Mouse (Mus musculus) megakaryocyte, embryonic 14.5 days (primary cell): ENCODE measurements around the gene Col23a1.
"Not testable (repeated sequence)": the region's sequence is repeated elsewhere in the genome, so short reads cannot be mapped to it uniquely, and the experiment has no call there.

ENCODE experiments used
- FLI1 ChIP-seq: IDR thresholded peaks from 2 replicates; pipeline ENCODE4 v1.6.1; 2012; ENCODE audit warnings: low read length, inconsistent platforms, mixed read lengths
- GATA1 ChIP-seq: IDR thresholded peaks from 3 replicates; pipeline ENCODE4 v1.6.1; 2012; ENCODE audit warnings: mixed read lengths, low read length, inconsistent platforms, borderline replicate concordance

DNA sequence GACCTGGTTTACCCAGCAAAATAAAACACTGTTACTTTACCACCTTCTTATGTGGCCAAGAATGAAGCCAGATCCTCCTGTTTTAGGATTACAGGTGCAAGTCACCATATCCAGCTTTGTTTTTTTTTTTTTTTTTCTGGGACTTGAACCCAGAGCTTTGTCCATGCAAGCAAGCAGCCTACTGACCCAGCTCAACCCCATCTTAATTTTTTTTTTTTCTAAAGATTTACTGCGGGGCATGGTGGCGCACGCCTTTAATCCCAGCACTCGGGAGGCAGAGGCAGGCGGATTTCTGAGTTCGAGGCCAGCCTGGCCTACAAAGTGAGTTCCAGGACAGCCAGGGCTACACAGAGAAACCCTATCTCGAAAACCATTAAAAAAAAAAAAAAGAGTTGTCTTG, 326.4 kb downstream of the Col23a1 start:
- not testable (repeated sequence) for TF ChIP-seq GATA1, FLI1
